Mouse (Mus musculus): ENCODE data around the gene Lsamp. TPM values are rescaled to one million over a fixed set of nuclear protein-coding genes. Genes with fewer than 3 reads are reported as not detected.

Lsamp gene
- polyA plus RNA-seq, 1 experiment from 2014 or later: 0.20 TPM

- ATAC-seq (no peak), DNase-seq (ENCODE audit: low spot score) (no peak)
- H3K4me3 ChIP-seq (ENCODE audit: low read depth, low read length): no peak overlapping the region
- H3K27me3 ChIP-seq (replicated peaks; ENCODE audit: insufficient read depth, low read length): no peaks in the 10 kb centered on the region
- H3K36me3 ChIP-seq (ENCODE audit: insufficient read depth, low read length): no peaks in the 10 kb centered on the region
- no peak overlapping the region for H3K9ac ChIP-seq (replicated peaks; ENCODE audit: low read depth)
- no peak overlapping the region for H3K27ac ChIP-seq (ENCODE audit: low read length)
- H3K4me2 ChIP-seq (replicated peaks; ENCODE audit: low read depth, low read length): no peak overlapping the region
- H3K4me1 ChIP-seq (ENCODE audit: insufficient read depth, low read depth, low read length): no peaks in the 10 kb centered on the region
- no peaks in the 10 kb centered on the region for H3K9me3 ChIP-seq (ENCODE audit: low read length)
- TF ChIP-seq CTCF (IDR thresholded peaks at IDR 0.05) (no peak), EP300 (IDR thresholded peaks at IDR 0.05) (no peak)
Observed at GRCm38 (mm10) chr16:41557104-41557503, 1572.9 kb downstream of the Lsamp start.

- no peak for ATAC-seq
- H3K27ac ChIP-seq (ENCODE audit: low read length): no peak overlapping the region
- no peak overlapping the region for H3K9ac ChIP-seq (replicated peaks; ENCODE audit: low read depth)
- H3K9me3 ChIP-seq (ENCODE audit: low read length): no peaks in the 10 kb centered on the region
- no peaks in the 10 kb centered on the region for H3K27me3 ChIP-seq (replicated peaks; ENCODE audit: insufficient read depth, low read length)
- H3K4me1 ChIP-seq (ENCODE audit: insufficient read depth, low read depth, low read length): no peaks in the 10 kb centered on the region
- no peaks in the 10 kb centered on the region for H3K36me3 ChIP-seq (ENCODE audit: insufficient read depth, low read length)
- WGBS: 41% methylated on average over 2 of the region's 2 CpGs
- H3K4me3 ChIP-seq (ENCODE audit: low read depth, low read length): no peak overlapping the region
- DNase-seq (ENCODE audit: low spot score): no peak
- TF ChIP-seq EP300 (IDR thresholded peaks at IDR 0.05) (no peak), CTCF (IDR thresholded peaks at IDR 0.05) (no peak)
- no peak overlapping the region for H3K4me2 ChIP-seq (replicated peaks; ENCODE audit: low read depth, low read length)
Observed at GRCm38 (mm10) chr16:41565233-41565632, 1581.1 kb downstream of the Lsamp start.

GRCm38 (mm10) chr16:41588675-41589301, 1604.6 kb downstream of the Lsamp start:
- Histone ChIP-seq H3K9me3 (ENCODE audit: low read length) (no peaks in the 10 kb centered on the region), H3K9ac (replicated peaks; ENCODE audit: low read depth) (no peak overlapping the region)
- no peak for ATAC-seq

GRCm38 (mm10) chr16:41612229-41612628, 1628.1 kb downstream of the Lsamp start:
- Histone ChIP-seq H3K9ac (replicated peaks; ENCODE audit: low read depth) (no peak overlapping the region), H3K27ac (ENCODE audit: low read length) (no peak overlapping the region), H3K9me3 (ENCODE audit: low read length) (no peaks in the 10 kb centered on the region), H3K4me2 (replicated peaks; ENCODE audit: low read depth, low read length) (no peak overlapping the region), H3K27me3 (replicated peaks; ENCODE audit: insufficient read depth, low read length) (no peaks in the 10 kb centered on the region), H3K4me3 (ENCODE audit: low read depth, low read length) (no peak overlapping the region), H3K4me1 (ENCODE audit: insufficient read depth, low read depth, low read length) (no peaks in the 10 kb centered on the region), H3K36me3 (ENCODE audit: insufficient read depth, low read length) (no peaks in the 10 kb centered on the region)
- no peak for DNase-seq (ENCODE audit: low spot score)
- 34% methylated on average over 1 of the region's 1 CpGs for WGBS
- no peak for ATAC-seq
- TF ChIP-seq EP300 (IDR thresholded peaks at IDR 0.05): no peak
- no peak for TF ChIP-seq CTCF (IDR thresholded peaks at IDR 0.05)

More at GRCm38 (mm10) chr16:41588675-41589301, 1604.6 kb downstream of the Lsamp start:
- Histone ChIP-seq H3K27me3 (replicated peaks; ENCODE audit: insufficient read depth, low read length) (no peaks in the 10 kb centered on the region), H3K4me1 (ENCODE audit: insufficient read depth, low read depth, low read length) (no peaks in the 10 kb centered on the region), H3K36me3 (ENCODE audit: insufficient read depth, low read length) (no peaks in the 10 kb centered on the region), H3K4me2 (replicated peaks; ENCODE audit: low read depth, low read length) (no peak overlapping the region), H3K4me3 (ENCODE audit: low read depth, low read length) (no peak overlapping the region), H3K27ac (ENCODE audit: low read length) (no peak overlapping the region)
- DNase-seq (ENCODE audit: low spot score): no peak
- WGBS: 75% methylated on average over 5 of the region's 5 CpGs
- no peak for TF ChIP-seq CTCF (IDR thresholded peaks at IDR 0.05)
- TF ChIP-seq EP300 (IDR thresholded peaks at IDR 0.05): no peak

GRCm38 (mm10) chr16:41623871-41624270, 1639.7 kb downstream of the Lsamp start:
- no peak overlapping the region for H3K4me2 ChIP-seq (replicated peaks; ENCODE audit: low read depth, low read length)
- no peak for DNase-seq (ENCODE audit: low spot score)
- 81% methylated on average over 1 of the region's 1 CpGs for WGBS
- no peaks in the 10 kb centered on the region for H3K27me3 ChIP-seq (replicated peaks; ENCODE audit: insufficient read depth, low read length)
- H3K36me3 ChIP-seq (ENCODE audit: insufficient read depth, low read length): no peaks in the 10 kb centered on the region
- H3K4me3 ChIP-seq (ENCODE audit: low read depth, low read length): no peak overlapping the region
- no peak overlapping the region for H3K27ac ChIP-seq (ENCODE audit: low read length)
- H3K9me3 ChIP-seq (ENCODE audit: low read length): no peaks in the 10 kb centered on the region
- no peaks in the 10 kb centered on the region for H3K4me1 ChIP-seq (ENCODE audit: insufficient read depth, low read depth, low read length)
- no peak overlapping the region for H3K9ac ChIP-seq (replicated peaks; ENCODE audit: low read depth)
- no peak for ATAC-seq
- TF ChIP-seq CTCF (IDR thresholded peaks at IDR 0.05): no peak
- TF ChIP-seq EP300 (IDR thresholded peaks at IDR 0.05): no peak

- Histone ChIP-seq H3K4me3 (ENCODE audit: low read depth, low read length) (no peak overlapping the region), H3K27ac (ENCODE audit: low read length) (no peak overlapping the region), H3K9me3 (ENCODE audit: low read length) (no peaks in the 10 kb centered on the region), H3K36me3 (ENCODE audit: insufficient read depth, low read length) (no peaks in the 10 kb centered on the region), H3K4me1 (ENCODE audit: insufficient read depth, low read depth, low read length) (no peaks in the 10 kb centered on the region), H3K27me3 (replicated peaks; ENCODE audit: insufficient read depth, low read length) (no peaks in the 10 kb centered on the region), H3K9ac (replicated peaks; ENCODE audit: low read depth) (no peak overlapping the region), H3K4me2 (replicated peaks; ENCODE audit: low read depth, low read length) (no peak overlapping the region)
- DNase-seq (ENCODE audit: low spot score) (no peak), ATAC-seq (no peak)
- WGBS: 57% methylated on average over 2 of the region's 2 CpGs
- no peak for TF ChIP-seq EP300 (IDR thresholded peaks at IDR 0.05)
- TF ChIP-seq CTCF (IDR thresholded peaks at IDR 0.05): no peak
Observed at GRCm38 (mm10) chr16:41633898-41634297, 1649.7 kb downstream of the Lsamp start.

GRCm38 (mm10) chr16:41640876-41641275, 1656.7 kb downstream of the Lsamp start:
- no peak for ATAC-seq
- no peaks in the 10 kb centered on the region for H3K9me3 ChIP-seq (ENCODE audit: low read length)
- no peak overlapping the region for H3K27ac ChIP-seq (ENCODE audit: low read length)
- no peaks in the 10 kb centered on the region for H3K4me1 ChIP-seq (ENCODE audit: insufficient read depth, low read depth, low read length)
- no peak overlapping the region for H3K4me3 ChIP-seq (ENCODE audit: low read depth, low read length)
- no peaks in the 10 kb centered on the region for H3K27me3 ChIP-seq (replicated peaks; ENCODE audit: insufficient read depth, low read length)
- DNase-seq (ENCODE audit: low spot score): no peak
- 49% methylated on average over 2 of the region's 2 CpGs for WGBS
- no peaks in the 10 kb centered on the region for H3K36me3 ChIP-seq (ENCODE audit: insufficient read depth, low read length)
- H3K4me2 ChIP-seq (replicated peaks; ENCODE audit: low read depth, low read length): no peak overlapping the region
- no peak overlapping the region for H3K9ac ChIP-seq (replicated peaks; ENCODE audit: low read depth)
- TF ChIP-seq CTCF (IDR thresholded peaks at IDR 0.05) (no peak), EP300 (IDR thresholded peaks at IDR 0.05) (no peak)
